Mouse (Mus musculus) testis, adult 2 months (tissue): ENCODE data around the gene Gramd4.

Experiments
- CTCF ChIP-seq: fragments of 200-500 bp; IDR thresholded peaks from 2 replicates; pipeline ENCODE4 v1.5.1; 2012; ENCODE audit warnings: low read depth, mild to moderate bottlenecking, inconsistent platforms, low read length, moderate library complexity; ENCODE audit not compliant: control insufficient read depth, insufficient read depth, insufficient replicate concordance
- POLR2A ChIP-seq: fragments of 200-500 bp; IDR thresholded peaks from 2 replicates; pipeline ENCODE4 v1.6.1; 2012; ENCODE audit warnings: low read depth, mild to moderate bottlenecking, inconsistent platforms, low read length, moderate library complexity; ENCODE audit not compliant: control insufficient read depth

DNA sequence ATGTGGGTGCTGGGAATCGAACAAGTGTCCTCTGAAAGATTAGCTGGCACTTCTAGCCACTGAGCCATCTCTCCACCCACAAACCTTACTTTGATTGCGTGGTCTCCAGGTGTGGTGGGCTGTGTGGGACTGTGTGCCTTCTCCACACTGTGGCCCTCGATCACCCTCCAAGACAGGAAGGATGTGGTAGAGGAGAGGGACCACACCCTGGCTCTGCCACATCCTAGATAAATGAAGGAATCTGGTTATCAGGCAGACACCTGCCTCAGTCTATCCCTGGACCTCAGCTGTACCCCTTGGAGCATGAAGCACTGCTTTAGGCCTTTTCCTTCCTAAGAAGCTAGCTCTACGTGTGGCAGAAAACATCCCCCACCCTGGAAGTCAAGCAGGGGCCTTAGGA is 65.9 kb downstream of the Gramd4 start:
- TF ChIP-seq POLR2A (no peak), CTCF (no peak)
